Mouse (Mus musculus) large intestine, adult 2 months (tissue): ENCODE measurements around the gene Fbxl22. TPM values are rescaled to one million over a fixed set of nuclear protein-coding genes. Genes with fewer than 3 reads are reported as not detected.

Source experiments
- DNase-seq: peaks from one replicate; pipeline ENCODE4 v3.0.0-alpha.2; 2012; ENCODE audit warnings: low read depth, low spot score
- WGBS: fragments of 180-500 bp; shearing (Covaris S2); methylation state at CpG from one replicate; pipeline ENCODE4 v1.1.7; 2018; 5-methylcytosine and 5-hydroxymethylcytosine counted together
- polyA plus RNA-seq: library from polyadenylated mRNA; depleted of rRNA; stranded (reverse); fragments of >200 nt; gene quantifications from 2 replicates; pipeline ENCODE4 v1.2.3, GENCODE M21; 2012; rRNA removed

Fbxl22 gene
- polyA plus RNA-seq: 10.6 and 13.5 TPM in 2 replicates

GRCm38 (mm10) chr9:66514256-66514770 is at the start of gene Fbxl22:
Fbxl22 (minus strand) TSS chr9:66514593.
- WGBS: 19% methylated on average over 17 of the region's 17 CpGs
- peak; percentile 61 for DNase-seq

GRCm38 (mm10) chr9:66562215-66562614 is 47.8 kb upstream of the Fbxl22 start:
- WGBS: 44% methylated on average over 1 of the region's 1 CpGs
- DNase-seq: no peak

- no peak for DNase-seq
- WGBS: 70% methylated on average over 2 of the region's 2 CpGs
Measured at GRCm38 (mm10) chr9:66561496-66561895, 47.1 kb upstream of the Fbxl22 start.

- 42% methylated on average over 1 of the region's 1 CpGs for WGBS
Measured at GRCm38 (mm10) chr9:66560728-66561127, 46.3 kb upstream of the Fbxl22 start.

GRCm38 (mm10) chr9:66560295-66560694 is 45.9 kb upstream of the Fbxl22 start:
- WGBS: 8% methylated on average over 2 of the region's 2 CpGs
- DNase-seq: no peak

More at GRCm38 (mm10) chr9:66560728-66561127, 46.3 kb upstream of the Fbxl22 start:
- DNase-seq: no peak

GRCm38 (mm10) chr9:66558971-66559370 is 44.6 kb upstream of the Fbxl22 start:
- WGBS: 96% methylated on average over 4 of the region's 4 CpGs
- no peak for DNase-seq

- 80% methylated on average over 4 of the region's 4 CpGs for WGBS
- DNase-seq: no peak
Measured at GRCm38 (mm10) chr9:66542785-66543184, 28.4 kb upstream of the Fbxl22 start.

- WGBS: 94% methylated on average over 3 of the region's 3 CpGs
- DNase-seq: no peak
Measured at GRCm38 (mm10) chr9:66521595-66521994, 7.2 kb upstream of the Fbxl22 start.

- 82% methylated on average over 4 of the region's 4 CpGs for WGBS
- DNase-seq: no peak
Measured at GRCm38 (mm10) chr9:66520299-66520698, 5.9 kb upstream of the Fbxl22 start.

- 50% methylated on average over 5 of the region's 5 CpGs for WGBS
- DNase-seq: no peak
Measured at GRCm38 (mm10) chr9:66518901-66519300, 4.5 kb upstream of the Fbxl22 start.

- no peak for DNase-seq
- 78% methylated on average over 5 of the region's 5 CpGs for WGBS
Measured at GRCm38 (mm10) chr9:66518251-66518650, 3.9 kb upstream of the Fbxl22 start.

GRCm38 (mm10) chr9:66517746-66518145 is 3.4 kb upstream of the Fbxl22 start:
- DNase-seq: no peak
- WGBS: 92% methylated on average over 10 of the region's 10 CpGs

GRCm38 (mm10) chr9:66516296-66516940 is 2.0 kb upstream of the Fbxl22 start:
- no peak for DNase-seq
- WGBS: 58% methylated on average over 6 of the region's 6 CpGs

GRCm38 (mm10) chr9:66515680-66516210 is 1.4 kb upstream of the Fbxl22 start:
- WGBS: 84% methylated on average over 10 of the region's 10 CpGs
- no peak for DNase-seq

- DNase-seq: no peak
- 53% methylated on average over 2 of the region's 2 CpGs for WGBS
Measured at GRCm38 (mm10) chr9:66515115-66515514, 722 bp upstream of the Fbxl22 start.

GRCm38 (mm10) chr9:66513661-66514255 is 635 bp downstream of the Fbxl22 start:
- no peak for DNase-seq
- 34% methylated on average over 4 of the region's 4 CpGs for WGBS

GRCm38 (mm10) chr9:66513150-66513549 is 1.2 kb downstream of the Fbxl22 start:
- no peak for DNase-seq

- DNase-seq: peak; percentile 65
- whole genome bisulfite sequencing: under 1% methylated on average over 8 of the region's 8 CpGs
Measured at GRCm38 (mm10) chr9:66512351-66512671, 2.1 kb downstream of the Fbxl22 start.

GRCm38 (mm10) chr9:66511580-66512350 is 2.6 kb downstream of the Fbxl22 start:
- WGBS: 1% methylated on average over 78 of the region's 78 CpGs
- DNase-seq: peak; percentile 55

- DNase-seq: no peak
- 0% methylated on average over 2 of the region's 2 CpGs for WGBS
Measured at GRCm38 (mm10) chr9:66510944-66511343, 3.4 kb downstream of the Fbxl22 start.
